Mouse (Mus musculus) limb, embryonic 14.5 days (tissue): ENCODE measurements around the gene Pparg. TPM values are rescaled to one million over a fixed set of nuclear protein-coding genes. Genes with fewer than 3 reads are reported as not detected.

Experiments used
- ATAC-seq: fragments of 200-750 bp; cut with Nextera tagmentation; 2 replicates; pipeline ENCODE4 v1.8.0; 2017; ENCODE audit warnings: low read depth, moderate number of reproducible peaks, moderate TSS enrichment; ENCODE audit not compliant: low FRiP score
- DNase-seq: peaks from one replicate; pipeline ENCODE4 v3.0.0-alpha.2; 2015; ENCODE audit warnings: low spot score
- H3K27ac ChIP-seq: fragments of 300-500 bp; sonication (generic); replicated peaks from 2 replicates; pipeline ENCODE4 v1.5.1; 2014; ENCODE audit warnings: low read depth, mild to moderate bottlenecking, low read length, moderate library complexity, mixed read lengths
- H3K27me3 ChIP-seq: fragments of 300-500 bp; sonication (generic); 2 replicates; pipeline ENCODE4 v1.6.1; 2014; ENCODE audit warnings: low read length, mixed read lengths; ENCODE audit not compliant: control insufficient read depth, insufficient read depth
- H3K36me3 ChIP-seq: fragments of 300-500 bp; sonication (generic); 2 replicates; pipeline ENCODE4 v1.6.1; 2014; ENCODE audit warnings: mild to moderate bottlenecking, low read length, moderate library complexity, mixed read lengths; ENCODE audit not compliant: control insufficient read depth, insufficient read depth
- H3K4me1 ChIP-seq: fragments of 300-500 bp; sonication (generic); 2 replicates; pipeline ENCODE4 v1.6.1; 2014; ENCODE audit warnings: antibody characterized with exemption, low read length, mixed read lengths; ENCODE audit not compliant: control insufficient read depth, insufficient read depth
- H3K4me2 ChIP-seq: fragments of 300-500 bp; sonication (generic); replicated peaks from 2 replicates; pipeline ENCODE4 v1.6.1; 2014; ENCODE audit warnings: low read depth, mild to moderate bottlenecking, low read length, moderate library complexity; ENCODE audit not compliant: severe bottlenecking
- H3K4me3 ChIP-seq: fragments of 300-500 bp; sonication (generic); replicated peaks from 2 replicates; pipeline ENCODE4 v1.5.1; 2014; ENCODE audit warnings: low read length
- H3K9ac ChIP-seq: fragments of 300-500 bp; sonication (generic); 2 replicates; pipeline ENCODE4 v1.6.1; 2014; ENCODE audit warnings: mild to moderate bottlenecking, low read depth, low read length, moderate library complexity; ENCODE audit not compliant: severe bottlenecking
- H3K9me3 ChIP-seq: fragments of 300-500 bp; sonication (generic); 2 replicates; pipeline ENCODE4 v1.6.1; 2016; ENCODE audit warnings: low read length; ENCODE audit not compliant: control insufficient read depth
- POLR2A ChIP-seq: fragments of 200-500 bp; IDR thresholded peaks from 2 replicates; pipeline ENCODE4 v1.8.0; 2012; ENCODE audit warnings: inconsistent platforms, mild to moderate bottlenecking, moderate library complexity, borderline replicate concordance; ENCODE audit not compliant: insufficient read depth, insufficient read length; ENCODE audit errors: extremely low read depth
- WGBS: fragments of 180-500 bp; shearing (Covaris S2); extraction: QIAGEN DNeasy Blood & Tissue Kit; methylation state at CpG from one replicate; pipeline ENCODE4 v1.1.7; 2014; 5-methylcytosine and 5-hydroxymethylcytosine counted together
- polyA plus RNA-seq, 2 experiments: library from polyadenylated mRNA; depleted of rRNA in 1 of 2; stranded (reverse) in 1 of 2; unstranded in 1 of 2; fragments of >200 nt; fragmentation: Nextera tagmentation in 1 of 2; extraction: Ambion mirVana in 1 of 2; gene quantifications; 2 replicates each; pipeline versions ENCODE4 v1.2.1 to v1.2.3; 2012 to 2014

The Pparg gene
- polyA plus RNA-seq, 2 experiments, result 2.1 to 2.3 TPM

DNA sequence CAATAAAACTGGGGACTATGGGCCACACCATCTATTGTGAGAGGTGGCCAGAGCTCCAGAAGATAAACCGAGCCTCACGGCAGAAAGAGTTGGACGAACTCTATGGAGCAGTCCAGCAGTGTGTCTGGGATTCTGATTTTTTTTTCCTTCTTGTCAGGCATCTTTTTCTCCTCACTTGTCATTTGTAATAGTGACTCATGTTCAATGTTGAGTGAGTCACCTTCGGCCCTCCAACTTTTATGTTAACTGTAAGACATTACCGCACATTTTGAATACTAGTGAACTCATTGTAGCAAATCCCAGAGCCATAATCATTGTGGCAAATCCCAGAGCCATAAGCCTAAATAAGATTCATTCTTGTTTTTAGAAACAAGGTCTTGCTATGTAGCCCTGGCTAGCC lies 37.8 kb upstream of the Pparg start:
- no peak for ATAC-seq
- no peak for TF ChIP-seq POLR2A
- H3K27me3 ChIP-seq, result no peaks in the 10 kb centered on the region
- H3K36me3 ChIP-seq, result no peaks in the 10 kb centered on the region
- 0 out of 2 replicates have a peak, but pooled peaks cover 3% of the 10 kb centered on the region for H3K9me3 ChIP-seq
- H3K9ac ChIP-seq, result no peak overlapping the region
- no peak overlapping the region for H3K27ac ChIP-seq
- H3K4me3 ChIP-seq, result no peak overlapping the region
- no peak overlapping the region for H3K4me2 ChIP-seq
- no peak for DNase-seq
- WGBS, result 93% methylated on average over 5 of the region's 5 CpGs
- no peaks in the 10 kb centered on the region for H3K4me1 ChIP-seq

GRCm38 (mm10) chr6:115330964-115331363 lies 29.8 kb upstream of the Pparg start:
- Histone ChIP-seq H3K4me2 (no peak overlapping the region), H3K27me3 (no peaks in the 10 kb centered on the region), H3K36me3 (no peaks in the 10 kb centered on the region), H3K9ac (no peak overlapping the region), H3K4me1 (0 out of 2 replicates have a peak, but pooled peaks cover 2% of the 10 kb centered on the region), H3K27ac (no peak overlapping the region), H3K9me3 (0 out of 2 replicates have a peak, but pooled peaks cover 3% of the 10 kb centered on the region), H3K4me3 (no peak overlapping the region)
- DNase-seq (no peak), ATAC-seq (no peak)
- TF ChIP-seq POLR2A, result no peak

GRCm38 (mm10) chr6:115333099-115333694 lies 27.6 kb upstream of the Pparg start:
- H3K9ac ChIP-seq, result no peak overlapping the region
- ATAC-seq (no peak), DNase-seq (no peak)
- 0 out of 2 replicates have a peak, but pooled peaks cover 2% of the 10 kb centered on the region for H3K4me1 ChIP-seq
- H3K27me3 ChIP-seq, result no peaks in the 10 kb centered on the region
- no peak overlapping the region for H3K27ac ChIP-seq
- H3K4me3 ChIP-seq, result no peak overlapping the region
- H3K4me2 ChIP-seq, result no peak overlapping the region
- no peaks in the 10 kb centered on the region for H3K36me3 ChIP-seq
- H3K9me3 ChIP-seq, result no peaks in the 10 kb centered on the region
- TF ChIP-seq POLR2A, result no peak
- 36% methylated on average over 2 of the region's 2 CpGs for WGBS

- no peaks in the 10 kb centered on the region for H3K36me3 ChIP-seq
- 38% methylated on average over 6 of the region's 6 CpGs for WGBS
- no peak overlapping the region for H3K4me3 ChIP-seq
- DNase-seq (no peak), ATAC-seq (no peak)
- H3K27ac ChIP-seq, result no peak overlapping the region
- H3K9me3 ChIP-seq, result no peaks in the 10 kb centered on the region
- no peak overlapping the region for H3K9ac ChIP-seq
- no peak overlapping the region for H3K4me2 ChIP-seq
- TF ChIP-seq POLR2A, result no peak
- no peaks in the 10 kb centered on the region for H3K27me3 ChIP-seq
- H3K4me1 ChIP-seq, result 0 out of 2 replicates have a peak, but pooled peaks cover 2% of the 10 kb centered on the region
Measured at GRCm38 (mm10) chr6:115335536-115335935, 25.2 kb upstream of the Pparg start.

DNA sequence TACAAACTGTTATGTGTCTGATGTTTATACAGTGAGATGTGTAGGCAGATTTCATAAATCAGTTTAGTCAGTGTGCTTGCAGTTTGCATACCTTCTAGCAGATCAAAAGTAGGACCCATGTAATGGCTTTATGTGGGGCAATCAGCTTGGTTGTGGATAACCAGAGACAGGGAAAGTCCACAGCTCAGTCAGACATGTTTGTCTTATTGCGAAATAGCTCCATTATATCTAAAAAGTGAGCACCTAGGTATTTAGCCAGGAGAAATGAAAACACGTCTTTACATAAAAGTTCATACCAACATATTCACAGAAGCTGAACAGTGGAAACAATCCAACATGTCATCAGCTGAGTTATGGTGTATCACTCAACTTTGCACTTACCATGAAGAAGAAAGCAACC lies 20.7 kb upstream of the Pparg start:
- no peak overlapping the region for H3K9ac ChIP-seq
- H3K4me3 ChIP-seq, result no peak overlapping the region
- ATAC-seq (no peak), DNase-seq (no peak)
- no peaks in the 10 kb centered on the region for H3K27me3 ChIP-seq
- TF ChIP-seq POLR2A, result no peak
- H3K27ac ChIP-seq, result no peak overlapping the region
- H3K36me3 ChIP-seq, result no peaks in the 10 kb centered on the region
- 0 out of 2 replicates have a peak, but pooled peaks cover 4% of the 10 kb centered on the region for H3K4me1 ChIP-seq
- no peaks in the 10 kb centered on the region for H3K9me3 ChIP-seq
- 78% methylated on average over 2 of the region's 2 CpGs for WGBS
- H3K4me2 ChIP-seq, result no peak overlapping the region
